Mouse (Mus musculus) heart, postnatal 36 days (tissue): ENCODE measurements around the gene Dync1i1. TPM values are rescaled to one million over a fixed set of nuclear protein-coding genes. Genes with fewer than 3 reads are reported as not detected.

Experiments used
- DNase-seq, 2 experiments: peaks; one replicate each; pipeline ENCODE4 v3.0.0; 2021 to 2022
- intact Hi-C: fragments of 180-260 bp; cut with DNase I; formaldehyde crosslinking; loops from one replicate; pipeline ENCODE4 v1.15.1; 2025
- total RNA-seq, 2 experiments: library from RNA; stranded (reverse); gene quantifications; 2 replicates each; pipeline ENCODE4 v1.2.3; 2021

The Dync1i1 gene
- total RNA-seq, 2 experiments from 2014 or later = 0.46 to 0.47 TPM

DNA sequence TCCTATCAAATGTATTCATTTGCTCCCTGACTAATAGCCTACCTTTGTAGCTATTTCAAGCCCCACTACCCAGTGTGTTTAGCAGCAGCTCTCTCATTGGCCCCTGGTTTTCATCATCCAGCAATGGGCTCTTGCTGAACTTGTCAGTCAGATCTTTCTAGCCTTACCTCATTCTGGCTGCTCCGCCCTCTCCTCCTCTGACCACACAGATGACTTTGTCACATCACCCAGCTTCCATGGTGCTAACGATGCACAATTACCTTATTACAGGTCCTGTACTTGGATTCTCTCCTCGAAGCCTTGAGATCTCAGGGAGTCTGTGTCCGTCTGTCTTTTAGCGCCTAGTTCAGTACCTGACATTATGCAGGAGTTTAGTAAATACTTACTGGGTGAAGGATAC, 120.7 kb downstream of the Dync1i1 start:
- no peak for DNase-seq
- intact Hi-C loops = no loop called here

DNA sequence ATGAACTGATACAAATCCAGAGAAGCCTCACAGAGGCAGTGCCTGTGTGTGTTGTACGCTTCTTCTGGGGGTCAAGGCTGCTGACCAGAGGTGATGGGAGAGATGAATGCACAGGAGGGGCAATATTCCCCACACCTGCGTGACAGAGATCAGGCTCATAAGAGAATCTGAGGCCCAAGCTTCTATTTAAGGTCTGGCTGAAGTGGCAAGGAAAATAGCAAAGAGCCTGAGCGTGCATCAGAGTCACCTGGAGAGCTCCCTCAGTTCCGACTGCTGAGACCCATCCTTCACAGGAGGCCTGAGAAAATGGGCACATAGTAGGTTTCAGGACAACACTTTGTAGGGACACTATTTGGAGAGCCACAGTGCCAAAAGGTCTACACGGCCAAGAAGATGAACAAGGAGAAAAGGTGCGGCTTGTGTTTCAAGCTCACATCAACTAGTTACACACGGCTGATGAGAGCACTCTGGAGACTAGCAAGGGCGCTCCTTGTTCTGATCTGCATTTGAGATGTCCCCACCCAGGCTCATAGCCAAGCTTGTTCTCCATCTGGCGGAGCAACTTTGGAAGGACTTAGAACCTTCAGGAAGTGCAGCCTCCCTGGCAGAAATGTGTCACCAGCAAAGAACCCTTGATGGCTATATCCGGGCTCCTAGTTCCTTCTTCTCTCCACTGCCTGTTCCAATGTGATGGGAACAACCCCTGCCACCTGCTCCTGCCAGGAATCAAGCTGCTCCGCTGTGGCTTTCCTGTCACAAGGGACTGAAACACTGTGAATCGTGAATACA, 128.8 kb downstream of the Dync1i1 start:
- DNase-seq = no peak
- intact Hi-C loops = loop anchor here (10.0 kb wide), 1 partner anchor 1271 kb away; no protein-coding TSS in a partner anchor

DNA sequence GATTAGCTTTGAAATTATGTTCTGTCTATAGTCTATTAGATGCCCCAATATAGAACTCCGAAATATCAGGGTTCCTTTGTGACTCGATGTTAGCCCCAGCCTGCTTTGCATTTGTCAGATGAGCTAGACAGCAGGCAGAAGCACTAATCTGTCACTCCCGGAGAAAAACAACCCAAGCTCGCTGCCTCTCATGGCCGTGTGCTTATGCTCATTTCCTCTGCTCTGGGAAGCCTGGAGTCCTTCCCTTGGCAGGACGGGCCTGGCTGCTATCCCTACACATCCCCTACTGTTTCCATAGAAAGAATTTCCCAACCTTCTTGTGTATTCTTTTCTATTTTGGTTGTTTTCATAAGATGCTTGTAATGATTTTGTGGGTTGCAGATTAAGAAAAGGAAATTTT, 130.1 kb downstream of the Dync1i1 start:
- DNase-seq = no peak
- intact Hi-C loops = loop anchor here (10.0 kb wide), 1 partner anchor 1269 kb away; no protein-coding TSS in a partner anchor

DNA sequence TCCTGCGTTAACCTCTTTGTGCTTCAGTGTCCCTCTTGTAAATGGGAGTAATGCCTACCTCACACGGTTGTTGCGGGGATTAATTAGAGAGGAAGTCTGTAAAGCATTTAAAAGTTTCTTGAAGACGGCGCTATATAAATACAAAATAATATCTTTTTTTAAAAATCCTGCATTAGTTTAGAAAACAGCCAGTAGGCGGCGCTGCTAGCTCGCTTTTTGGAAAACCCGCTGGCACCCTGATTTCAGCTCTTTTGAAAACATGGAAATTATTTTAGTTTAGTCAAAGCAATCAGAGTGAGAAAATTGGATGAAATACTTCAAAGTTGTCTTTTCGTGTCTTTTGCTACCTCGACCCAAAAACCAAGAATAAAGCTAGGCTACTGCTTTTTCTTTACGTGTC, 132.9 kb downstream of the Dync1i1 start:
- DNase-seq = peak; percentile 28 to 64
- intact Hi-C loops = loop anchor here (1.0 to 10.0 kb wide), 3 partner anchors 1027 to 1266 kb away; no protein-coding TSS in a partner anchor

DNA sequence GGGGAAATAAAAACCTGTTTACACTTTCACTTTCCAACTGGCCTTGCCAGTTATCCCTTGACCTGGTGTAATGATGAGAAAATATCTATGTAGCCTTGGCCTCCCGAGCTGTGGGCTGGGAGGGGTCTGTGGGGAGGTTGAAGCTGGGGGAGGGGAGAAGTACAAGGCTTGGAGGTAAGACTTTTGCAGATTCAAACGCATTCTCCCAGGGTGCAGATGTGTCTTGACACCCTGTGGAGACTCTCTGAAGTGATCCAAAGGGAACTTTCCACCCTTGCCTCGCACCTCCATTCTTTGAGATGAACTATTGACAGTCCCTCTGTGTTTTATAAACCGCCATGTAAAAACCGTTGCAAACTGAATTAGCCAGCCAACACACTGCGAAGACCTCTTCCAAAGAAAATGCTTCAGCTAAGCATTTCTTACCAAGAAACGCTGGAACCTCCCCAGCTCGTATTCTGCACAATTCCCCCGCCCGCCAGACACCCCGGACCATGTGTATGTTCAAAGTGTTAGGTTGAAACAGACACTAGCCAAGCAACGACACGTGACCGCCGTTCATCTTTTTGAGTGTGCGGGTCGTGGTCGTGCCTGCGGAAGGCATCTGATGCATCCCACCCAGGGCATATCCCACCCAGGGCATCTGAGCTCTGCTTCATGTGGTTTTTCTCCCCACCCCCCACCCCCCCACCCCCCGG, 133.6 kb downstream of the Dync1i1 start:
- intact Hi-C loops = loop anchor here (1.0 to 10.0 kb wide), 3 partner anchors 1026 to 1266 kb away; no protein-coding TSS in a partner anchor
- DNase-seq = no peak

DNA sequence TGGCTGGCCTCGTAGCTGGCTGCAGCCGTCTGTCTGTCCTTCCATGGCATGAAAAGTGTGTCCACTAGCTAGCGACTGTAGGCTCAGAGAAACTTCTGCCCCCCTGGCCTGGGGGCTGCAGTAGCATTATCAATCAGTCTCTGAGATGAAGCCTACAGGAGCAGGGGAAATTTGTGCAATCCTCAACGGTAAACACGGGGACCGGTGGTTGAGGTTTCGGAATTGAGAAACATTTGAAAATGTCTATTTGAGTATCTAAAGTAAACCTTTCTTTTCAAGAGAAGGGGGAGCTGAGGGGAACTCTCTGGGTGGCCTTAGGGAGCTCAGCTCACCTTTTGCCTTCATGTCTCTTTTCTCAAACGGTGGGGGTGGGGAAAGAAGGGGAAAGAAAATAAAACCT, 134.2 kb downstream of the Dync1i1 start:
- no peak for DNase-seq
- intact Hi-C loops = loop anchor here (10.0 kb wide), 1 partner anchor 1265 kb away; no protein-coding TSS in a partner anchor

DNA sequence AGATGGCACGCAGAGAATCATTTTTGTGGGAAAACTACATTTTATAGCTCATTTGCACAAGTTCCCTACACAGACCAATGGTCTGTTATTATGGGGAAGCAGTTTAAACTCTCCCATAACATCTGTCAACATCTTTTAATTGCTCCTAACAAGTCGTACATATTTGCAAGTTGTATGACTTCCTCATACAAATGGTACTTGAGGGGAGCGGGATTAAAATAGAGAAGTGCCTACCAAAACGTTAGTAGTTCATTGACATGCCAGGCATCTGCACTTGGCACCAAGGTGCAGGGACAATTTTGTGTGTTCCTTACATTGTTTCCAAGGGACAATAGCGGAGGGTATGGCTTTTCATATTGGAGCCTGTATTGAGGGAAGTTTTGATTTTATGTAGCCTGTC, 140.7 kb downstream of the Dync1i1 start:
- intact Hi-C loops = no loop called here
- DNase-seq = no peak

DNA sequence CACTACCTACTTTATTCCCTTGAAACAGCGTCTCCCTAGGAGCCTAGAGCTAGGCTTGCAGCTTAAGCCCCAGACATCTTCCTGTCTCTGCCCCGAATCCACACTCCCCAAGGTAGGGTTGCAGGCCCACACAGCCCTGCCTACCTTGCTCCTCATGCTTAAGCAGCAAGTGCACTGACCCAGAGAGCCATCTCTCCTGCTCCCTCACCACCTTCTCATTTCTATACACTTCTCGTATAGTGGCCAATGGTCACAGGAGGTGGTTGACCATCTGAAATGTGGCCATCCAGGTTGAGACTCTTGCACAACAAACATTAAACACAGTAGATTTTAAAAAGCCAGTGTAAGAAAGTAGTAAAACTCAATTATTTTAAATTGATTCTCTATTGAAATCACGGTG, 141.8 kb downstream of the Dync1i1 start:
- no peak for DNase-seq
- intact Hi-C loops = no loop called here

DNA sequence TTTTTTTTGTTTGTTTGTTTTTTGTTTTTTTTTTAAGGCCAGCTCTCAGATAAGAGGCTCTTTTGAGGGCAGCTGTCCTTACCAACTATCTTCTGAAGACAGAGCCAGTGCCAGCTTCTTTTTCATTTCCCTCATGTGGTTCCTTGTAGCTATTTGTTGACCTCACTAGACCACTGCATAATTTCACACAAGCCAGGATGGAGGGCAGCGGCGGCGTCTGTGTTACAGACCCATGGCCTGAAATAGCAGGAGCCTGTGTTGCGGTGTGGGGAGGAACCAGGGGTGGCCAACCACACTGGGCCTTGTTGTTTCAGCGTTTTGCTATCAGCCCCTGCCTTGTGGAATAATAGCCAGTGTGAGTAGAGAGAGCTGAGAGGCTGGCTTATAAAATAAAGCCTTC, 145.6 kb downstream of the Dync1i1 start:
- DNase-seq = no peak
- intact Hi-C loops = no loop called here

DNA sequence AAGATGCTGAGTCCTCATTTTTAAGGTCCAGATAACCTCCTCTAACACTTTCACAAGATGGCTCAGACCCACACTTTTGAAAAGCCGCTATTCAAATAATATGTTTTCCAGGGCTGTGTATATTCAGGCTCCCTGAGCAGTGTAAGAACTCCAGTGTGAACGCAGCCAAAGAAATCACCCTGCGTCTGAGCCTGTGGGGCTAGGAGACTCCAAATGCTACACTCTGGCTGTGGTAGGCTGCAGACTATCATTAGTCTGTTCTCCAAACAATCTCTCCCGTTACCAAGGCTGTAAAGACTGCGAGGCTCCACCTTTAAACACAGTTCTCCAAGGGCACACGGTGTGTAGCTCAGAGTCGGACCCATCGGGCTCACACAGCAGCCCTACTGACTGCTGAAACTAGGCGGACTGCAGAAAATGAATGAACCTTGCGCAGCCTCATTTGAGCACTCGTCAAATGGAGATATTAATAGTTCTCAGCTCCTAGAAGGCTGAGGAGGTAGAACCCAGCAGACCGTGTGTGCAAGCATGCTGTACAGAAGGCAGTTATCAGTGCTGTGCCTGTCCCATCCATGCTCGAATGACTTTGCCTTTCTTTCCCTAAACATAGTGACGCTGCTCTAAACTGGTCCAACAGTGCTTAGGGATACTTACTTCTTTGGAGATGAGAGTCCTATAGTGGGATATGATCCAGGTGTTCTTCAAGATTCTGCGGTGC, 146.3 kb downstream of the Dync1i1 start:
- intact Hi-C loops = no loop called here
- no peak for DNase-seq

DNA sequence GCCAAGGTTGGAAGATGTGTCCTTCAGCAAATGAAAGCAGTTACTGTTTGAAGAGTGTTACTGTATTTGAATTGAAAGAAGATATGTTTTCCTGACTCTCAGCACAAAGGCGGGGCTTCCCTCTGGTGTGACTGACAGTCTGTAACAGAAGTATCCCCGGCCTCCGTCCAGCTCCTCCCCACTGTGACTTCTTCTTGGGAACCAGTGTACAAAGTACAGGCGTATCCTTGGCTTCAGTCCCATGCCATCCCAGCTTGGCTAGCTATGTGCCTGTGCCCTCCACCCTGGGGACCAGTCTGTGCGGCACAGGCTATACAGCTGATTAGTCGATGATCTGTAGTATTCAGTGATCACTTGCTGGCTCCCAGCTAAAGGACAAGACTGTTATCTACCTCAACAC, 163.9 kb downstream of the Dync1i1 start:
- no peak for DNase-seq
- intact Hi-C loops = no loop called here

DNA sequence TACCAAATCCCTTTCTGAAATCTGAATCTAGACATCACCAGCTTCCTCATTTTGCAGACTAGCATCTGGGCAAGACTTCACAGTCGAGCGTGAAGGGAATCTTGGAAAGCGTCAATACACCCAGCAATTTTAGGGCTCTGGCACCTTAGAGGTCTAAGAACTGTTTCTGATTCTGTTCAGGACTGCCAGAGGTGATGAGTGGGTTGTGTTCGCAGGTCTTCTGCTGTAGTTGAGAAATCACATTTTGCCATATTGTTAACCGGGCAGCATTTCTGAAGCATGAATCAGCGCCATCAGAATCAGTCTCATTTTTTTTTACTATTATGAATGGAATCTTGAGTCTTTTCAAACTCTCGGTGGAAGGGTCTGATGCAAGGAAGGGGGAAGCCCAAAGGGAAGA, 185.9 kb downstream of the Dync1i1 start:
- intact Hi-C loops = no loop called here
- no peak for DNase-seq

DNA sequence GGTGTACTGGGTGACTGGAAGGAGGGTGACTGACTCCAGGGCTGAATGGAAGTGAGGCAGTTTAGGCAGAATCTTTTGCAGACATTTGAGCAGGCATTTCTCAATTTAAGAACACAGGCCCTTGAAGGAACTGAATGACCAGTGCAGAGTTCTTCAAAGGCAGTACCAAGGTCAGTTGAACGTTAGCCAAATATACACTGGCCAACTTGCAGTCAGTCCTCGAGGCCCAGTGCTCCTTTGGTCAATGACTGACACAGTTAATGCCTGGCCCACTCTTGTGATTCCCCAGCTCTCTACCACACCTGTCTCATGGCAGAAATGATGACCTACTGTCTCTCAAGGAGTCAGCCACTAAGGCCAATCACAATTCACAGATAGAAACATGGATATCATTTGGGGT, 189.6 kb downstream of the Dync1i1 start:
- no peak for DNase-seq
- intact Hi-C loops = no loop called here

DNA sequence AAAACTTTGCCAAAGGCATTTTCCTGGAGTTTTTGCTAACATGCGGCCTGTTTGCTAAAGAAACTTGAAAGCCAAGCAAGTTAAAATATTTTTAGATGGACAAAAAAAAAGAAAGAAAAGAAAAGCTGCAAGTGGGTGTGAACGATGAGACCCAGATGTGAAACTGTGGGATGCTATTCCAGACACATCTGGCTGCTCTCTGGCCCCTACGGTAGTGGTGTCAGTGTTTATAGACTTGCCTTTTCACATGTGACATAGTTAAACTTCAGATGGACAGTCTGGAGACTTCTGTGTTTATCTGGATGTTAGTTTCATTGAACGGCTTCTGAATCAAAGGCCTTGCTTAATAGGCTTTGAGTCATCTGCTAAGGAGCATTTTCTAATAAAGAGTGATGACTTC, 195.2 kb downstream of the Dync1i1 start:
- intact Hi-C loops = no loop called here
- no peak for DNase-seq

DNA sequence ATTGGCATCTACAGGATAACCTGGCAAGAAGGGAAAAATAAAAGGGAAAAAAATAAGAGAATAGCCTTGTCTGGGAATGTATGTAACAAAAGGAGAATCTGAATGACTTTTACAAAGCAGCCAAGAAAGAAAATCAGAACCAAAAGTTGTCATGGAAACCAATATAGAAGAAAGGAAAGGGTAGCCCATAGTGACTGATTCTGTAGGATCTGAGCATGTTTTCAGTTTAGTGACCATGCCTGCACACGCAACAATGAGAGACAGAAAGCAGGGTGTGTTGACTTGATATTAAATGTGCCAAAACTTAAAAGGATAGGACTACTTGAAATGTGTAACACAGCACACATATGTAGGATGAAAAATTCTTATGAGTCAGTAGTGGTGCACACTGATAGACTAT, 197.2 kb downstream of the Dync1i1 start:
- no peak for DNase-seq
- intact Hi-C loops = no loop called here

DNA sequence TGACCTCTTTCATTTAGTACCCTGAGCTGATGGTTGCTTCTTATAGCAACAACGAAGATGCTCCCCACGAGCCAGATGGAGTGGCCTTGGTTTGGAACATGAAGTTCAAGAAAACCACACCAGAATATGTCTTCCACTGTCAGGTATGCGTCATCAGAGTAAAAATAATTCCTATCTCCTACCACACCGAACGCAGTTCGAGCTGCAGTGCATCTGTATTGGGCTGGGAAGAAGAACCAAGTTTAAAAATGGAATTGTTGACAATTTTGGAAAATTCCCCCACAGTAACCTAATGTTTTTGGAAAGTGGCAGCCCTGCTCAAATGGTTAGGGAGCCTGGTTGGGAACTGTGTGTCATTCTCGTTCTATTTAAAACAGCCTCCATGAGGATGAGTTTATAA, 197.7 kb downstream of the Dync1i1 start:
- no peak for DNase-seq
- intact Hi-C loops = no loop called here

DNA sequence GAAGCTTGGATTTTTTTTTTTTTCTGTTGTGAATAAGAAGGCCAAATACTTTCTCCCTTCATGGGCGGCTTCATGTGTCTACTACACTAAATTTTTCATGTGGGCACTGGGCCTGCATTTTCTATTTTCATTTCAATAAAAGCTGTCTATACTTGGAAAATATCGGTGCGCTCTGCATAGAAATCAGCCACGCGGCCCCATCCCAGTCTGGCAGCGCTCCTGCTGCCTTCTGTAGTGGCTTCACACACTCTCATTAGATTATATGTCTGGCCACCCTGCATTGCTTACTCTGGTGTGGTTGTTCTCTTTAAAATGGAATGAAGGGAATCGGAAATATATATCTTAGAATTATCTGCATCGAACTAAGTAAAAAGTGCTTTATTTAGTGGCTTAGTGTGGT, 204.7 kb downstream of the Dync1i1 start:
- intact Hi-C loops = no loop called here
- no peak for DNase-seq

DNA sequence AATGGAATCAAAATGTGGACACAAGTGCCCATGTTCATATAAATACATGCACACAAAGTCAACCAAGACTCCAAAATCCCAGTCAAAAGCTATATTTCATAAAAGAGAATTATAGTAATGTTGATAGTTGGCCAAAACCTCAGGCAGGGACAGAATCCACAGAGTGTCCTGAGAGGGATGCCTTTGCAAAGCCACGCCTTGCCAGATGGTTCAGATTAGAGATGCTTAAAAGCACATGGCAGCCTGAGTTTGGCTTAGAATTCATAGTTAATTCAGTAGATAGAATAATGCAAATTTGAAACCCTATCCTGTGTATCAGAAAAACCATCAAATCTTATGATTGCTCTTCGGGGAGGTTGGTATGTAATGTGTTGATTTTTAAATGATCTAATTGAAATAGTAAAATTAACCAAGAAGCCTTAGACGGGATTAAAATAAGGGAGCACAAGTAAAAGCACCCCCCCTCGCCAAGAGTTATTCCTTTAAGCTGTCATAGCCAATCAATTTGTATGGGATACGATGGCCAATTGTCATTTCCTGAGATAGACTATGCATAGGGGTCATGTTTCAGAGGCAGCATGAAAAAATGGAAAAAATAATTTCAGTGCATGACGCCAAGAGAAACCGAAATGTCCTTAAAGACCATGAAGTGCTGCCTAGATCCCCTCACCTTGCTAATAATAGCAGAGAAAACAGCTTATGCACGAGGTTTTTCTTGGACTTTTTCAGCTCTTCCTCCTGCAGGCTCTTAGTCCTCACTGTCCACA, 210.3 kb downstream of the Dync1i1 start:
- DNase-seq = no peak
- intact Hi-C loops = no loop called here

DNA sequence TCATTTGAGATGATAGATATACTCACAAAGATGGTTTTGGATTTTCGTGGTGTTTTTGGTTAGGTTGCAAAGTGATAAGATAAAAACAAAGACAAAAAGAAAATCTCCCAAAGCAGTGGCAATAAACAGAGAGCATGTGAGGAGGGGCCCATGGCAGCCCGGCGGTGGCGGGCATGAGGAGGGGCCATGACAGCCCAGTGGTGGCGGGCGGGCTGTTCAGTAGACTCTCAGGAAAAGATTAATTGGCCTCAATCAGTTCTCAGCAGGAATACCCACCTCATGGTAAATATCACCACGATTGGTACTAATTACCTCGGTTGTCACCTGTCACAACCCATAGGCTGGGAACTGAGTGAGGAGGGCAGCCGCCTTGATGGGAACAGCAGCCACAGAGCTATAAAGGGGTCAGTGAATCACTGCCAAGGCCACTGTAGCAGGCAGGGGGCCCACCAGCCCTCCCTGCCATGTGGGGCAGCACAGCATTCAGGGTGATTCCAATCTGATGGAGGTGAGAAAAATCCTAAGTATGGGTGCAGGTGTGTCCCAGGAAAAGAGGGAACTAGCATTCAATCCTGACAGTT, 224.5 kb downstream of the Dync1i1 start:
- no peak for DNase-seq

DNA sequence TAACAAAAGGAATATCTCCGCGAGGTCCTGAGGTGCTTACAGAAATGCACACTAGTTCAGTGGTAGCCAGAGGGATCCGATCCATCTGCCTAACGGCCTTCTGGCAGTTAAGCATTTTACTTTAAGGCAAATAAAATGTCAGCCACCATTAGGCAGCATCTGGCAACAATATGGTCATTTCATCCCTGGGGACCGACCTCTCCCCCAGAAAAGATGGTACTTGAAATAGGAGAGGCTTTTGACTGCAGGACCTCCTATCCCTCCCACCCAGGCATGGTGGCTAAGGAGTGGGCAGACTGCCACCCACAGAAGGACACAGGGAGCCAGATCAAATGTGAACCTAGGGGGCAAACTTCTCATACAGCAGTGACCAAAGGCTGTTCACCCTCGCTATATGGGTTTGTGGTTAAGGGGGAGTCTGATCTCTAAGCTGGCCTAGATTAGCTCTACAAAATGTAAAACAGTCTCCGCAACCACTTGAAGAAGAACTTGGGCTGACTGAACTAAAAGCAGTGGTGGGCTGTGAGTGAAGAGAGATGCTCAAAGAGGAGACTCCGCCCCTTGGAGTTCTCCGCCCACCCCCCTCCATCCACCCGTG, 231.0 kb downstream of the Dync1i1 start:
- intact Hi-C loops = no loop called here
- DNase-seq = no peak

More for the DNA sequence above, 224.5 kb downstream of the Dync1i1 start:
- intact Hi-C loops = no loop called here
